Mouse (Mus musculus) left cerebral cortex, postnatal 14 days (tissue): ENCODE measurements around the gene Cracr2b. TPM values are rescaled to one million over a fixed set of nuclear protein-coding genes. Genes with fewer than 3 reads are reported as not detected.
"Not testable (repeated sequence)": the region's sequence is repeated elsewhere in the genome, so short reads cannot be mapped to it uniquely, and the experiment has no call there.

ENCODE experiments used
- DNase-seq, 2 experiments: peaks; one replicate each; pipeline ENCODE4 v3.0.0; 2021 to 2022; ENCODE audit warnings: low spot score in 2 of 2, mixed read lengths in 1 of 2
- intact Hi-C: fragments of 180-260 bp; cut with DNase I; formaldehyde crosslinking; loops from one replicate; pipeline ENCODE4 v1.15.1; 2025
- total RNA-seq, 2 experiments: library from RNA; stranded (reverse); gene quantifications; 2 replicates each; pipeline ENCODE4 v1.2.3; 2021

The Cracr2b gene
- total RNA-seq, 2 experiments from 2014 or later, result 5.3 to 5.6 TPM

GRCm38 (mm10) chr7:141446374-141446773, 14.5 kb upstream of the Cracr2b start:
- intact Hi-C loops, DNase-seq: not testable (repeated sequence)

GRCm38 (mm10) chr7:141447110-141447991, 13.5 kb upstream of the Cracr2b start, which contains the start of gene Rplp2:
TSS of gene Rplp2 (plus strand) at chr7:141447370.
- intact Hi-C loops, result no loop called here
- DNase-seq, result peak; percentile 93 to 94

- DNase-seq, result no peak
- intact Hi-C loops, result no loop called here
These were observed 9.0 kb upstream of the Cracr2b start for GRCm38 (mm10) chr7:141451928-141452327.

GRCm38 (mm10) chr7:141453636-141454035, 7.3 kb upstream of the Cracr2b start:
- intact Hi-C loops, result no loop called here
- no peak for DNase-seq

GRCm38 (mm10) chr7:141454967-141455551, 5.8 kb upstream of the Cracr2b start, which contains the start of gene Pnpla2:
TSS of gene Pnpla2 (plus strand) at chr7:141455198.
- DNase-seq, result peak; percentile 93 to 95
- intact Hi-C loops, result no loop called here

GRCm38 (mm10) chr7:141455610-141456314, 5.1 kb upstream of the Cracr2b start:
- DNase-seq, result peak; percentile 52 to 79
- intact Hi-C loops, result no loop called here

- intact Hi-C loops, result no loop called here
- DNase-seq, result no peak
These were observed 4.2 kb upstream of the Cracr2b start for GRCm38 (mm10) chr7:141456739-141457138.

GRCm38 (mm10) chr7:141457236-141457635, 3.7 kb upstream of the Cracr2b start:
- intact Hi-C loops, result no loop called here
- DNase-seq, result no peak

GRCm38 (mm10) chr7:141457986-141458660, 2.8 kb upstream of the Cracr2b start:
- DNase-seq, result no peak
- intact Hi-C loops, result no loop called here

GRCm38 (mm10) chr7:141458661-141459060, 2.2 kb upstream of the Cracr2b start:
- DNase-seq, result no peak

GRCm38 (mm10) chr7:141459301-141459711, 1.6 kb upstream of the Cracr2b start:
- DNase-seq, result no peak

More at GRCm38 (mm10) chr7:141458661-141459060, 2.2 kb upstream of the Cracr2b start:
- intact Hi-C loops, result no loop called here

GRCm38 (mm10) chr7:141460001-141460390, 898 bp upstream of the Cracr2b start:
- intact Hi-C loops, result no loop called here
- no peak for DNase-seq

More at GRCm38 (mm10) chr7:141459301-141459711, 1.6 kb upstream of the Cracr2b start:
- intact Hi-C loops, result no loop called here

GRCm38 (mm10) chr7:141461521-141462332, 833 bp downstream of the Cracr2b start:
- intact Hi-C loops, result no loop called here
- DNase-seq, result no peak

GRCm38 (mm10) chr7:141462333-141462821, 1.5 kb downstream of the Cracr2b start:
- intact Hi-C loops, result no loop called here
- DNase-seq, result no peak

- no peak for DNase-seq
These were observed 3.1 kb downstream of the Cracr2b start for GRCm38 (mm10) chr7:141463824-141464602.

GRCm38 (mm10) chr7:141464603-141465201, 3.8 kb downstream of the Cracr2b start:
- intact Hi-C loops, result no loop called here
- no peak for DNase-seq

More at GRCm38 (mm10) chr7:141463824-141464602, 3.1 kb downstream of the Cracr2b start:
- intact Hi-C loops, result no loop called here

- no peak for DNase-seq
- intact Hi-C loops, result no loop called here
These were observed 4.6 kb downstream of the Cracr2b start for GRCm38 (mm10) chr7:141465388-141466044.
